Mouse (Mus musculus) urinary bladder, postnatal 14 days (tissue): ENCODE measurements around the gene Sp4.

Experiments used
- DNase-seq: peaks from one replicate; pipeline ENCODE4 v3.0.0; 2021; ENCODE audit warnings: low spot score

Gene Sp4

GRCm38 (mm10) chr12:118301072-118301865 is at the start of gene Sp4:
Gene Sp4 (minus strand): TSS chr12:118301440.
- DNase-seq: peak; percentile 94

- DNase-seq: no peak
Observed at GRCm38 (mm10) chr12:118339107-118339506, 37.9 kb upstream of the Sp4 start.

DNA sequence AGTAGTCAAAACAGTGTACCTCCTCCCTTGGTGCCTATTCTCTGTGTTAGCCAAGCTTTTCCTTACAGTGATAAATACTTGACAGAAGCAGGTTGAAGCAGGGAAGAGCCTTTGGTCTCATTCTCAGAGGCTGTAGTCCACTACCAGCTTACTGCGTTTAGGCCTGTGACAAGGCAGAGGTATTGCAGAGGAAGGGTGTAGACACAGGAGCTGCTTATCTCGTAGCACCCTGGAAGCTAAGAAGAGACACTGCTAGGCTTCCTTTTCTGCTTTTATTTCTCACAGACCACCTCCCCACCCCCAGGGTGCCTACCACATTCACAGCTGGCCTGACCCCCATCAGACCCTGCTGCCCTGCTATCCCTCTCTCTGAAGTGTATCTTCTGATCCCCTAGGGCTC is 37.0 kb upstream of the Sp4 start:
- no peak for DNase-seq

DNA sequence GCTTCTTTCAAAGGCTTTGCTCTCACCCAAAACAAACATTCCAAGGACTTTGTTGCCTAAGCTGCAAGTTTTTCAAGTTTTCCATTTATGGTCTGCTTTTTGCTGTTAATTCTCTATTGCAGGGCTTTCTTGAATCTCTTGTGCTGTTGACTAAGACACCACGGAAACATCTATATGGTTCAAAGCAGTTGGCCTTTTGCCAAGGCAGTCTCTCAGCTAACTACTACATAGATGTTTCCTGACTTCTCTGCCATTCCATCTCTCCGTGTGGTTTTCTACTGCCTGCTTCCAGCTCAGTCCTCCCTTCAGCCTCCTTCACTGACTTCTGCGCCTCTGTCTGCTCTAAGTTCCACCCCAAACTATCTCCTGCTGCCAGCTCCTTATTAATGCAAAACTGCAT is 36.1 kb upstream of the Sp4 start:
- DNase-seq: no peak

GRCm38 (mm10) chr12:118328739-118329249 is 27.6 kb upstream of the Sp4 start:
- no peak for DNase-seq

DNA sequence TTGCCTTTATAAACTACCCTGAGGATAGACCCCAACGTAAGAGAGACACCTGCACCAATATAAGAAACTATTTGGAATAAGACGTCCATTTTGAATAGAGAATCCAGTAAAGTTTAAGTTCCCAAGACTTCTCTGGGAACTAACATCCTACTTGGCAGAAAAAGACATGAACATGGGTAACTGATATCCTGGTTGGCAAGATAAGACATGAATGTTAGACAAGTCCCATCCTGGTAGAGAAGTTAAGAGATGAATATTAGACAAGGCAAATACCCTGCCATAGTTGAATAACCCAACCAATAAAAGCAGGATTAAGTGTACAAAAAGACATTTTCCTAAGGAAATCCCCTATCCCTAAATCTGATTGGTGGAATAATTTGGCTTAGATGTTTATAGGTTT is 26.3 kb upstream of the Sp4 start:
- no peak for DNase-seq

DNA sequence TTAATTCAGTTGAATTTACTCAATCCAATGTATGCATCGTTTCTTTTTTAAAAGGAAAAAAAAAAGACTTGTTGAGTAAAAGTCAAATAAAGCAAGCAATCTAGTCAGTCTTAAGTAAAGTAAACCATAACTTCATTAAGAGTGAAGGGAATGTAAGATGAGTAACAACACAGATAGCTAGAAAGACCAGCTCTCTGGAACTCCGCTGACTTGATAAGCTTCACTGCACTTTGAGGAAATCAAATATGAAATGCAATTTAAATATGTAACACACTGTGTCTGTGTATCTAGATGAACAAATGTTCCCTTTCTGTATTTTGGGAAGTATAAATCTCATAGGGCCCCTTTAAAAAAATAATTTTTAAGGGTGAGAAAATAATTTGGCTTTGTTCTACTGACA is 24.9 kb upstream of the Sp4 start:
- no peak for DNase-seq

- no peak for DNase-seq
Observed at GRCm38 (mm10) chr12:118320076-118320475, 18.8 kb upstream of the Sp4 start.

- DNase-seq: no peak
Observed at GRCm38 (mm10) chr12:118314477-118314845, 13.2 kb upstream of the Sp4 start.

DNA sequence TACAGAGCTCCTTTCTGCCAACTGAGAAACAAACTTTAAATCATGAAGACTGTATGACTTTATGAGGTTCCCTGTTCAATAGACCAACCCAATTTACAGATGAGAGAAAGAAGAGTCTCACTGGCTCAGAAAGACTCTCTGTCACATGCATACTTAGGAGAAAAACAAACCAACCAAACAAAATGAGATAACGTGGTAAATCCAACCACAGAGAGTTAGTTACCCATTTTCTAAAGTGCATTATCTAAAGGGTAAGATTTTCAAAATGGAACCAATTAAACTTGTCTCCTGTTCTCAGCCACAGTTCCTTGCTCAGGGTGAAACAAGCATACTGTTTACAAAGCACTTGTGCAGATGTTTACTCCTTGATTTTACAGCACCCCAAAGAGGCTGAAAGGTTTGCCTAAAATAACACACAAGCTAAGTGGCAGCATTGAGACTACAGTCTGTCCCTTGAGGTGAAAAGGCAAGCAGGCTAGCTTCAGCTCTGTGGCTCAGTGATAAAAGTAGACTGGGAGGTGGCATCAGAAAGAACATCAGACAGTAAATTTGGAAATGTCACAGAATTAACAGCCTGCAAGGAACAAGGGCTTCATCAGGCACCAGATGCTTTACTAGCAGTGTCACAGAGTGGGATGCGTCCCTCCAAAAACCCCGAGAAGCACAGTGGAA is 12.7 kb upstream of the Sp4 start:
- DNase-seq: no peak

DNA sequence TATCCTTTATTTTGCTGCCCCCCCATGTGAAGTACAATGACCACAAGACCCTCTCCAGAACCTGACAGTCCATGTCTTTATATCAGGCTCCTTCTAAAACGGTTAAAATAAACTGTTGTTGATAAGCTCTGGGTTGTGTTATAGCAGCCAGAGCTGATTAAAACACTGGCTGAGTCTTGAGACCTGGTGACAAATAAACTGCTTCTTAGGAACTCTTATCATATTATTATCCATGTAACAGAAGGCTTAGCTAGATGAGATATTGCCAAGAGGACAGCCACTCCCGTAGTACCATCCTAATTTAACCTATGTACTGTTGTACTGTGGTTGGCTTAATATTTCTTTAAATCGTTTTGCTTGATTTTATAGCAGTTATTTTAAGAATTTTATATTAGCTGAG is 2.3 kb upstream of the Sp4 start:
- DNase-seq: no peak

DNA sequence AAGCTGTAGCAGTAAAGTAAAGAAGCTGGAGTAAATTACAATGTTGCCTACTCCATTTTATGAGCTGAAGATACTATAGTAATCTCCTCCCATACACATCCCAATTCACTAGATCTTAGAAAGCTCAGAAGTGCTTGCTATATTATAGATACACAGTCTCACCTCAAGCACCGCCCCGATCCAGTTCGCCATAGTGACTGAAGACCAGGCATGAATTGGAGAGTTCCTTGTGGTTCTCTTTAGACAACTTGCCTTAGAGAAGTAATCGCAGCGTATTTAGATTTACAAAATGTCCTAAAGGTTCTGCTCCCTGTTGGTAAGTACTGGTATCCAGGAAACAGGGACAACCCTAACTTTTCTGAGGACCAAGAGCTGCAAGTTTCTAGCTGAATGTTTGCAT is 1.8 kb upstream of the Sp4 start:
- DNase-seq: no peak

DNA sequence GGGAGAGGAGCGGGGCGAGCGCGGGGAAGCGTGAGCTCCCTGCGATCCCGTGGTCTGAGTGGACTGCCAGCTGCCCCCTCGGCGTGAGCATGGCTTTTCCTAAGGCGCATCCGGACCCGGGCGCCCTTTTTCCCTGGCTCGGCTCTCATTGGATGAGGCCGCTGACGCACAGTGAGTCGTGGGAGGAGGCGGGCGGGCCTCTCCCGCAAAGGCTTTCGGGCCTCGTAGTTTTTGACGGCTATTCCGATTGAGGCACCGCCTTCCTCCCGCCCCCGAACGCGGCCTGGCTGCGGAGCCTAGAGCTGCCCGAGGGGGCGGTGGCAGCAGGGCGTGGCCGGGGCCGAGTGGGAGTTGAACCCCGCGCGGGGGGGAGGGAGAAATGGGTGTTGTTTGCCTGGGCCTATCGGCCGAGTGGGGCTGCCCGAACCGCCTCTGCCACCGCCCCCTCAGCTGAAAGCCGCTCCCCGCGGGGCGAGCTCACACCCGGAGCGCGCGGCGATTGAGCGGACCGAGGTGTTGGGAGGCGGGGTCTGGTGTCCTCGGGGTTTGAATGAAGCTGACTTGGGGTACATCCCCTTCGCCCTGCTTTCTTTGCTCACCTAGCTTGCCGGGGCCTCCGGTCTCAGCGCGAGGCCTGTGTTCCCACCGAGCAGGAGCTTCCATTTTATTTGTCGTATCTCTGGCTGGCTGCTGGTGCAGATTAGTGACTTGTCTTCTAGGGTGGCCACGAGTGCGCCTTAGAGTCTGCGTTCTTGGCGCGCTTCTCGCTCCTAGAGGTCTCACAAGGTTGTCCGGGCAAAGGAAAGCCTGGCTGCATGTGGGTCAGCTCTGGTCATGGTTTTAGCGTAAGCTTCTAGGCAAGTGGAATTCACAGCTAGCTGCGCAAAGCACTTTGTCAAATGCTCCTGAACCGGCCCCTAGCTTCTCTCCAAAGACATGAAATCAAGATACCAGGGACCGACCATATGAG is 911 bp upstream of the Sp4 start:
- peak; percentile 100 for DNase-seq

DNA sequence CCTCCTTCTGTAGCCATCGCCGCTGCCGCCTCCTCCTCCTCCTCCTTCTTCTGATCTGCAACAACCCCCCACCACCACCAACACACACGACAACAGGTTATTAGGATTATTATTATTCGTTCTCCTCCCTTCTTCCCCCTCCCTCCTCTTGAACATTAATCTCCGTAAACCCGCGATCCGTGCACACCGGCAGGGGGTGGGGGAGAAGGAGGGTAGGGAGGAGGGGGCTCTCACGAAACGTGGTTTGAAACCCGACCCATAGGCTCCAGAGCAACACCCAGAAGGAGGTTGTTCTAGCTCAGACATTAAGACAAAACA is 527 bp downstream of the Sp4 start:
- no peak for DNase-seq

GRCm38 (mm10) chr12:118299956-118300355 is 1.3 kb downstream of the Sp4 start:
- peak; percentile 54 for DNase-seq

- no peak for DNase-seq
Observed at GRCm38 (mm10) chr12:118299172-118299571, 2.1 kb downstream of the Sp4 start.

- DNase-seq: no peak
Observed at GRCm38 (mm10) chr12:118298516-118298915, 2.7 kb downstream of the Sp4 start.

GRCm38 (mm10) chr12:118296236-118296635 is 5.0 kb downstream of the Sp4 start:
- no peak for DNase-seq

DNA sequence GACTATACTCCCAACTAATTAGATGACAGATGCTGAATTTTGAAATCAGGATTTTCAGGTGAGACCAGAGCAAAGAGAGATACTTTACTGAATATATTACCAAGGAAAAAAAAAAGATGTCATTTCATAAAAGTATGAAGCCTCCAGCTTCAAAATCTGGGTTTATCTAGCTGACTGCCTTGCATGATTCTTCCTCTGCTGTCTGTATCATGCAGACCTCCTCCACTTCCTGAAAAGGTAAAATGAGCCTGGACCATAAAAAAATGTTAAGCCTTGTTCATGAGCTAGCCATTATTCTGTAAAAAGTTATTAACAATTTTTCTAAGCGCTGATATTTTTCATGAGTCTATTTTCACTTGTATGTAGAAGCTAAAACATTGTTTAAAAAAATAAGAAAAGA is 5.4 kb downstream of the Sp4 start:
- no peak for DNase-seq

DNA sequence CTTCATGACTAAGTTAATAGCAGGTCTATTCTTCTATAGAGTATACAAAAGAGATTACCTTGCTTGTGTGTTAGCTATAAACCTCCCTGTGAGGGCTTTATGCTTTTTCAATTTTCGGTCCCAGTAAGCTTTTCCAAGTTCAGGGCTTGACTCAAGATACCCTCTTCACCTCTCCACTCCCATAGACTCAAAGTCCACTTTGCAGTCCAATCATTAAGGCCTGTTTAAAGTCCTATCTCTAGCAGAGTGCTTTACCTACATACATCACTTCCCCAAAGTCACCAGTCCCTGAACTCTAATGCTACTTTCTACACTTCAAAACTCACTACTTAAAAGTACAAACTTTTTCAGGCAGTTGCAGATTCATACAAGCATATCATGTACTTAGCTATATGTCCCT is 12.3 kb downstream of the Sp4 start:
- no peak for DNase-seq

DNA sequence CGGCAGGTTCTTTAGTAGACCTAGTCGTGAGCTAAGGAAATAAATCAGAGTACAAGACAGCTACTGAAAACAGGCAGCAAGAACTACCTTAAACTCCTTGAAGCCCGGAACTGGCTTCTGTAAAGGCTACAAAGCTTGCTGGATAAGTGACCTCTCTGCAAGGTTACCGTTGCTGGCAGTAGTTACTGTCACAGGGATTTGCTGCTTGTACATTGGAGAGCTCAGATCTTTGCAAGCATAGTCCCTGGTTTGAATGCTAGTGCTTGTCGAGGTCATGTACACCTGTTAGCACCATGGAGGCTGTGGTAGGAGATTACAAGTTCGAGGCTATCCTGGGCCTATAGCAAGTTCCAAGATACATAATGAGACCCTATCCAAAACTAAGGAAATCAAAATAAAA is 16.1 kb downstream of the Sp4 start:
- no peak for DNase-seq

- DNase-seq: no peak
Observed at GRCm38 (mm10) chr12:118281961-118282360, 19.3 kb downstream of the Sp4 start.

DNA sequence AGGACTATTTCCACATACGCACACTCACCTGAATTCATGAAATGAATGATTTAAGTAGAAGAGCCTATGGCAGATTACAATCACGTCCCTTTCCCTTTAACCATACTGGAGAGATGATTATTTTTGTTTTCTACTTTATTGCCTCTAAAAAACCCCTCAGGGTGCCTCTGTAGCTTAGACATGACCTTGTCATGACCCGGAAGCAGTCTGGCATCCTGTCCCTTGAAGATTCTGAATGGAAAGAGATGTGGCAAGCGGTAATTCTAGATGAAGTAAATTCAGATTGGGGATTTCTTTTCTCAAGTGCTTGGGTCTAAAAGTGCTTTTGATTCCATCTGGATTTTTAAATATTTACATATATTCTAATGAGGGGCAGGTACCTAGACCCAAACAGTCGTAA is 24.9 kb downstream of the Sp4 start:
- no peak for DNase-seq
